Mouse (Mus musculus): ENCODE data around the gene Prrt2. TPM values are rescaled to one million over a fixed set of nuclear protein-coding genes. Genes with fewer than 3 reads are reported as not detected.

Gene Prrt2
- polyA plus RNA-seq (2012; ENCODE audit: insufficient read depth, low replicate concordance) = 0.68 and 3.9 TPM in 2 replicates

DNA sequence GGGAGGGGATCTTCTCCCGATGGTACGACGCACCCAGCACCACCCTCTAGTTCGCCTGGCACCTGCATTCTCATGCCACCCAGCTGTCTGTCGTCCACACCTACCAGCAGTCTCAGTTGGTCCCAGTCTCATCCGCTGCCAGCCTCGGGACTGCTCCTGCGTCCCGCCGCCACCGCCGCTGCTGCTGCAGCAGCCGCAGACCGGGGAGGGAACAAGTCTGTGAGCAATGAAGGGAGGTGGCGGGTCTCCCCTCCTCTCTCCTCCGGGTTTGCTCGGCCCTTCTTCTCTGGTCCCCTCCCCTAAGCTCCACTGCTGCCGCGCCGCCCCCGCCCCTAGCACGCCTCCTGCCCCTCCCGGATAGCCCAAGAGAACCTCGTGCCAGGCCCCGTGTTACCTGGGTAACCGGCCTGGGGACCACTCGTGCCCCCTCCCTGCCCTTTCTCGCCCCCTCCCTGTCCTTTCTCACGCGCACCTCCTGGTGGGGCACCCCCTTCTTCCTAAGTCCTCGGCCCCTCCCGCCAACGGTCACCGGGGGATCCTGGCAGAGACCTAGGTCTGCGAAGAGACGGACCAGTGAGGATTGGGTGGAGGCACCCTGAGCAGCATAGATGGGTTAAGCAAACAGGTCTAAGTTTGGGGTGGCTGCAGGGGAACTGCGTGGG, at the start of gene Prrt2, which contains the start of gene Gm42742:
TSS of gene Prrt2 (minus strand) at position 311 of the 662 bp plus-strand sequence.
TSS of gene Gm42742 (minus strand) at position 197 of the 662 bp plus-strand sequence.
- Histone ChIP-seq H3K4me1 (peaks cover 82% of the 10 kb centered on the region), H3K27me3 (replicated peaks) (no peaks in the 10 kb centered on the region), H3K9me3 (no peaks in the 10 kb centered on the region), H3K36me3 (replicated peaks; ENCODE audit: low read length) (peaks cover 48% of the 10 kb centered on the region), H3K4me3 (replicated peaks) (peak within 1 kb of the TSS; percentile 83)
- TF ChIP-seq FLI1 (IDR thresholded peaks at IDR 0.05; ENCODE audit: low read length) = no peak
- no peak for TF ChIP-seq GATA1 (IDR thresholded peaks at IDR 0.05; ENCODE audit: borderline replicate concordance, low read length)

DNA sequence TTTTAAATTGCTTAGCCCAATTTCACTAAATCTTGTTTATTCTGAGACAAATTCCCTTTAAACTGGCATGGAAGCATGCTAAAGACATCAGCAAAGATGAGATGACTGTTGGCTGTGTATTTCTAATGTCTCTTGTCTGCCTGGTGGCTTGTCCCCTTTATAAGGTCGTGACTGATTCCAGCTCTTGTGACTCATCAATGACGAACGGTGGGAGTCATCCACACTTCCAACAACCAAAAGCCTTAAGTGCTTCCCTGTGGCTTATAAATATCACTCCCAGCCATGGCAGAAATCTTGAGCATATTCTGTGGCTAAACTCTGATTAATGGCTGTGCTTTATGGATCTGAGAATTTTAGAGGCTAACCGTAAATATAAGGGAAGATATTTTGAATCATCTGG, 45.3 kb upstream of the Prrt2 start:
- Histone ChIP-seq H3K36me3 (replicated peaks; ENCODE audit: low read length) (no peaks in the 10 kb centered on the region), H3K4me3 (replicated peaks) (no peak overlapping the region), H3K9me3 (peaks cover 13% of the 10 kb centered on the region), H3K27me3 (replicated peaks) (peaks cover 23% of the 10 kb centered on the region), H3K4me1 (peaks cover 3% of the 10 kb centered on the region)
- no peak for TF ChIP-seq GATA1 (IDR thresholded peaks at IDR 0.05; ENCODE audit: borderline replicate concordance, low read length)
- no peak for TF ChIP-seq FLI1 (IDR thresholded peaks at IDR 0.05; ENCODE audit: low read length)

DNA sequence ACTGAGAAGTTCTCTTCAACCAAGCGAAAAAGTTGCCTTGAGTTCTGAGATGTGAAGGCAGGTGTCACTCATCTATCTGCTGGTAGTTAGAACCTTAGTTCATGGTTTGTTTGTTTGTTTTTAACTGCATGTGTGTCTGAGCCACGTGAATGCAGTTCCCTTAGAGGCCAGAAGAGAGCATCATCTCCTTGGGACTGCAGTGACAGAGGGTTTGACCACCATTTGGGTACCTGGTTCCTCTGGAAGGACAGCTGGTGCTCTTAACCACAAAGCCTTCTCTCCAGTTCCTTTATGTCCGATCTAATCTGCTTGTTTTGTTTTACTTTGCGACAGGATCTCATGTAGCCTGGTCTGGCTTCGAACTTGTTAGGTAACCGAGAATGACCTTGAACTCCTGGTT, 44.5 kb upstream of the Prrt2 start:
- Histone ChIP-seq H3K4me1 (peaks cover 3% of the 10 kb centered on the region; the same call in 1 of the 2 replicates), H3K36me3 (replicated peaks; ENCODE audit: low read length) (no peaks in the 10 kb centered on the region), H3K4me3 (replicated peaks) (no peak overlapping the region), H3K9me3 (peaks cover 13% of the 10 kb centered on the region), H3K27me3 (replicated peaks) (peaks cover 23% of the 10 kb centered on the region)
- TF ChIP-seq FLI1 (IDR thresholded peaks at IDR 0.05; ENCODE audit: low read length) = no peak
- no peak for TF ChIP-seq GATA1 (IDR thresholded peaks at IDR 0.05; ENCODE audit: borderline replicate concordance, low read length)

DNA sequence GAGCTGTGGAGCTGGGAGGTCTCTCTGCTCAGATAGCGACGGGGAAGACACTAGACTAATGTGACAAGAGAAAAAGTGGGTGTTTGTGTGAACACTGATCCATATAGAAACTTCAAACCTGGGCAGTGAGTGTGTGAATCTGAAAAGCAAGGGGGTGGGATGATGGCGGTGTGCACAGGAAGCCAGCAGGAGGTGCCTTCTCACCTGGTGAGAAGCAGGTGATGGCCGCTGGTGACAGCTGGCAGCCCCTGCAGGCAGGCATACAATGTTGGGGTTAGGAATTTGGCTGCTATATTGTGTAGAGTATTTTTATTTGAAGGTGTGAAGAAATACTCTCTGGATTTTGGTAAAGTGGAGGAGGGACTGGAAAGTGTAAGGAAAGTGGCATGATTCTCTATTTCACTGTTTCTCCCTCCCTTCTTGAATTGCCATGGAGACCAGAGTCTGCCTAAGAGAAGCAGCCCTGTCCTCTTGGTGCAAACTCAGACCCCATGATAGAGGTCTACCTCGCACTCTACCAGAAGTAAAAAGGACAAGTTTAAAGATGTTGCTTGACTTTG, 34.1 kb upstream of the Prrt2 start:
- TF ChIP-seq FLI1 (IDR thresholded peaks at IDR 0.05; ENCODE audit: low read length) = no peak
- no peak for TF ChIP-seq GATA1 (IDR thresholded peaks at IDR 0.05; ENCODE audit: borderline replicate concordance, low read length)
- Histone ChIP-seq H3K4me3 (replicated peaks) (no peak overlapping the region), H3K9me3 (peaks cover 7% of the 10 kb centered on the region; the same call in 1 of the 2 replicates), H3K36me3 (replicated peaks; ENCODE audit: low read length) (no peaks in the 10 kb centered on the region), H3K4me1 (peaks cover 15% of the 10 kb centered on the region; the same call in 1 of the 2 replicates), H3K27me3 (replicated peaks) (peaks cover 64% of the 10 kb centered on the region)

DNA sequence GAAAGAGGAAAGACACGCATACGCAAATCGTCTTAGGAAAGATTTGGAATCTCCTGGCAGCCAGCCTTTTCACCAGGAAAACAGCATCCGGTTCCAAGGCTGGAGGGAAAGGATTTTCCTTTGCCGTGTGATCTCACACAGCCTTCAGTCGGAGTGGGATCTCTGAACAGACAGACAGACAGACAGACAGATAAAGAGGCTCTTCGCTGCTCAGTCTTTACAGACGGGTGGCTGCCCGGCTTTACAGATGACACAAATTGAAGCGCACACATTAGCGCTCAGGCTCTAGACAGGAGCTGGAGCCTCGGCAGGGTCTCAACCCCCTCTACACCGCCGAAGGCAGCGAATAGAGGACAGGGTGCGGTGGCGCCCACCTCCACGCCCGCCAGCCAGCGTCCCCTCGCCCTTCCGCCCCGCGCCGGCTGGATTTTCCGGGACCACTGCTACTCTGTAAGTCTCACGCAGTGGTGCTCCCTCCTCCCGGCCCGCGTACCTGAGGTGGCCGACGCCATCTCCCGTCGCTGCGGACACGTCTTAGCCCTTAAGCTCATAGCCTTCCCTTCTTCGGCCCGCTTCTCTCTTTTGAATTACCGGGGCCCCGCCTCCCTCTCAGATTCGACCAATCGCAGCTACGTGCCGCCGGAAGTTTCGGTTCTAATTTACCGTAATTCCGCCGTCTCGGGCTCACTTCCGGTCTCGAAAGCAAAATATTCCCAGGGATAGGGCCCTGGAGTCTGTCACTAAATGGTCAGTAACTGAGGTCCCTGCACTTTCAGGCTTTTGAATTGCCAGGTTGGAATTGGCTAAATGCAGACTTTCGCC, 21.1 kb upstream of the Prrt2 start, which contains the start of gene Kif22:
TSS of gene Kif22 (minus strand) at position 621 of the 822 bp plus-strand sequence.
- H3K4me1 ChIP-seq = peaks cover 31% of the 10 kb centered on the region
- peak within 1 kb of the TSS; percentile 100 for H3K4me3 ChIP-seq (replicated peaks)
- no peak for TF ChIP-seq GATA1 (IDR thresholded peaks at IDR 0.05; ENCODE audit: borderline replicate concordance, low read length)
- TF ChIP-seq FLI1 (IDR thresholded peaks at IDR 0.05; ENCODE audit: low read length) = peak; percentile 96; the same call in 1 of the 2 replicates
- H3K9me3 ChIP-seq = peaks cover 7% of the 10 kb centered on the region; the same call in 1 of the 2 replicates
- peaks cover 16% of the 10 kb centered on the region for H3K36me3 ChIP-seq (replicated peaks; ENCODE audit: low read length)
- peaks cover 2% of the 10 kb centered on the region for H3K27me3 ChIP-seq (replicated peaks)

DNA sequence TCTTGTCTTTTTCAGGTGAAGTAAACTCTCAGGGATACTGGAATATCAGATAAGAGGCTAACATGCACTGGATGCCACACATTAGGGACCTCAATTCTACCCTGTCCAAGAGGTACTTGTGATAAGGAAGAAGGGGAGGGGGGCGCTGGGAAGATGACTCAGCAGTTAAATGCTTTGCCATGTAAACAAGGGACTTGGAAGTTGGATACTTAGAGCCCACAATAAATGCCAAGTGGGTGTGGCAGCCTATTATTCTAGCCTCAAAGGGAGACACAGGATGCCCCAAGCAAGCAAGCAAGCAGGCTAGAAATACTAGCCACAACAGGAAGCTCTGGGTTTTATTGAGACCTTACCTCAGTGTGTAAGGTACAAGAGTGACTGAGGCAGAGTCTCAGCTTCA, 10.2 kb upstream of the Prrt2 start:
- no peak for TF ChIP-seq GATA1 (IDR thresholded peaks at IDR 0.05; ENCODE audit: borderline replicate concordance, low read length)
- no peak for TF ChIP-seq FLI1 (IDR thresholded peaks at IDR 0.05; ENCODE audit: low read length)
- Histone ChIP-seq H3K36me3 (replicated peaks; ENCODE audit: low read length) (peaks cover 81% of the 10 kb centered on the region), H3K4me3 (replicated peaks) (peak overlapping the region; percentile 67), H3K9me3 (no peaks in the 10 kb centered on the region), H3K27me3 (replicated peaks) (no peaks in the 10 kb centered on the region), H3K4me1 (peaks cover 52% of the 10 kb centered on the region)

DNA sequence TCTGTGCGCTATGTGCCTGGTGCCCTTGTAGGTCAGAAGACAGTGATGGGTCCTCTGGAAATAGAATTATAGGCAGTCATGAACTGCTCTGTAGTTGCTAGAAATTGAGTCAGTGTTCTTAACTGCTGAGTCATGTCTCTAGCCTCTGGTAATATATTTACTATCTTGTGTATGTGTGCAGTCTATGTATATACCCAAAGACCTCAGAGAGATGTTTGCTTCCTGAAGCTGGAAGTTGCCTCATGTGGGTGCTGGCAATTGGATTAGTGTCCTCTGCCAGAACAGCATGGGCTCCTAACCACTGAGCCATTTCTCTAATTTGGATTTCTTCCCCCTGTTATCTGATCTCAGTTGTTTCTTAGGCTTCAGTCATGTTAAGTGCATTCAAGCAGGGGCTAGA, 9.2 kb upstream of the Prrt2 start:
- H3K4me1 ChIP-seq = peaks cover 56% of the 10 kb centered on the region

DNA sequence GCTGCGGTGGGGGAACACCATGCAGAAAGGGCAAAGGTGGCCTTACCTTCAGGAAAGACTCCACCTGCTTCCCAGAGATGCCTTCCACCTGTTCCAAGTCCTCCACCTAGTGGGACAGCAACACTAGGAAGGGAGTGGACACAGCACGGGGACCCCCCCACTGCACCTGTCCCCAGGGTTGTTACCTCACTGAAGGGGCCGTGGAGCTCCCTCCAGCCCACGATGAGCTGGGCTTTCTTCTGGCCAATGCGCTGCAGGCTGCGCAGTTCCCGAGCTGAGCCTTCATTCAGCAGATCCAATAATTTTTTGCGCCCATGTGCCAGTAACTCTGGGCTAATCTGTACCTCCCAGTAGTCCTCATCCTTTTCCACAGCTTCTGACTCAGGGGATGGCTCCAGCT, 6.9 kb upstream of the Prrt2 start:
- Histone ChIP-seq H3K9me3 (no peaks in the 10 kb centered on the region), H3K27me3 (replicated peaks) (no peaks in the 10 kb centered on the region), H3K4me1 (peaks cover 79% of the 10 kb centered on the region), H3K4me3 (replicated peaks) (peak overlapping the region; percentile 96), H3K36me3 (replicated peaks; ENCODE audit: low read length) (peaks cover 70% of the 10 kb centered on the region)
- TF ChIP-seq FLI1 (IDR thresholded peaks at IDR 0.05; ENCODE audit: low read length) = no peak
- no peak for TF ChIP-seq GATA1 (IDR thresholded peaks at IDR 0.05; ENCODE audit: borderline replicate concordance, low read length)

More for the DNA sequence above, 9.2 kb upstream of the Prrt2 start:
- Histone ChIP-seq H3K9me3 (no peaks in the 10 kb centered on the region), H3K27me3 (replicated peaks) (no peaks in the 10 kb centered on the region), H3K4me3 (replicated peaks) (no peak overlapping the region), H3K36me3 (replicated peaks; ENCODE audit: low read length) (peaks cover 72% of the 10 kb centered on the region)
- TF ChIP-seq GATA1 (IDR thresholded peaks at IDR 0.05; ENCODE audit: borderline replicate concordance, low read length) (no peak), FLI1 (IDR thresholded peaks at IDR 0.05; ENCODE audit: low read length) (no peak)

DNA sequence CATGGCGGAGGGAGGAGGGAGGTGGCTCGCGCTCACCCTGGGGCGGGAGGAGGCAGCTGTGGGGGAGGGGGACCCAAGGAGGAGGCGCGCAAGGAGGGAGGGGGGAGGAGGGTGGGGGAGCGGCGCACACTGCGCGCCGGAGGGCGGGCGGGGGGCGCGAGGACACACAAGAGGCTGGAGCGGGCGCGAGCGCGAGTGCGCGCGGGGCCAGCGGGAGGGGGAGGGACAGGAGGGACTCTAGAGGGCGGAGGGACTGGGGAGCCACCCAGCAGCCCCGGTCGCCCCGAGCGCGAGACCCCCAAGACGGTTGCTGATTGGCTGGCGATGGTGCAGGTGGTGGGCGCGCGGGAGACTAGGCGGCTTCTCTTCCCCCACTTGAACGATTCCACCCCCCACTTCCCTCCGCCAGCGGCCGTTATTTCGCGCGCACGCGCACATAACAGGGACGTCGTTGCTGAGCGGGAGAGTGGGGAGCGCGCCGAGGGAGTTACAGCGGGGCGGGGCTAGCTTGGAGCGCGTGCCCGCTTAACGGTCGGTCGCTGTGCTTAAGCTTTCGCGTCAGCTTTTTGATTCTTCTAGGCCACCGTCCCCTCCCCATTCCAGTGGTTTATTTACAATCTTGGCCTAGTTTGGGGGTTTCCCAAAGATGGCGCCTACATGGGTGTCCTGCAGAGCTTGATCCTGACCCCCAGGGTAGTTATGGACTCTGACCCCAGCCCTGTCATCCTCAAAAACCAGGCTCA, 6.1 kb upstream of the Prrt2 start, which contains the start of gene Maz:
TSS of gene Maz (minus strand) at position 54 of the 743 bp plus-strand sequence.
- TF ChIP-seq GATA1 (IDR thresholded peaks at IDR 0.05; ENCODE audit: borderline replicate concordance, low read length) = no peak
- TF ChIP-seq FLI1 (IDR thresholded peaks at IDR 0.05; ENCODE audit: low read length) = no peak
- peaks cover 70% of the 10 kb centered on the region for H3K36me3 ChIP-seq (replicated peaks; ENCODE audit: low read length)
- peaks cover 82% of the 10 kb centered on the region for H3K4me1 ChIP-seq
- no peaks in the 10 kb centered on the region for H3K27me3 ChIP-seq (replicated peaks)
- peak within 1 kb of the TSS; percentile 96 for H3K4me3 ChIP-seq (replicated peaks)
- H3K9me3 ChIP-seq = no peaks in the 10 kb centered on the region

Data from megakaryocyte, embryonic 14.5 days (primary cell).